Mouse (Mus musculus): ENCODE data around the gene Wwc2. TPM values are rescaled to one million over a fixed set of nuclear protein-coding genes. Genes with fewer than 3 reads are reported as not detected.
A peak's percentile ranks its signal among the peaks of the same experiment; 100 is the strongest.

The Wwc2 gene
- polyA plus RNA-seq, 1 experiment from 2014 or later: 18.3 TPM

DNA sequence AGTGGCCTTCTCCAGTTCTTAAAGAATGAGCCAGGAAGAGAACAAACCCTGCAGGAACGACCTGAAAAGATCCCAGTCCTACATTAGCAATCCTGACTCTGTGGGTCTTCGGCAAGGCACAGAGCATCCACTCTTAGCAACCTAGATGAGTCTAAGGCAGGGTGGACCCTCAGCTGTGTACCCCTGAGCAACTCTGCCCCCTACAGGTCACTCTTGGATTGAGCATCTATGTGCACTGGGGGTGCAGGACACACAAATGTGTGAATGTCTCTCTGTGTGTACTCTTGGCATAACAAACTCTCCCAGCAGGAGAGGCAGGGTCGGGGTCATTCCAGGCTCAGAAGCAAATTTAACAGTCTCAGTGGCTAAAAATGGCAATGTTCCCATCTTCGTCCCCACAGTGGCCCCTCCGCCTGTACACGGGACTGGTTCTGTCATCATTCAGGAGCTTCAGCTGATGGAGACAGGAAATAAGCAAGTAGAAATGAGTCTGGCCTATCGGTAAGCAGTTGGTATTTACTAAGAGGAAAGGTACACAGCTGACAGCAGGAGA lies 39.3 kb downstream of the Wwc2 start:
- ATAC-seq (replicated peaks; ENCODE audit: low FRiP score, low read depth) (0 out of 2 replicates have a peak, but pooled peaks have one; percentile 46), DNase-seq (ENCODE audit: low spot score) (no peak)
- Histone ChIP-seq H3K27me3 (ENCODE audit: insufficient read depth, low read length) (no peaks in the 10 kb centered on the region), H3K9me3 (replicated peaks; ENCODE audit: low read length) (no peaks in the 10 kb centered on the region), H3K36me3 (ENCODE audit: insufficient read depth, low read length) (no peaks in the 10 kb centered on the region), H3K4me1 (replicated peaks; ENCODE audit: insufficient read depth, low read length) (no peaks in the 10 kb centered on the region), H3K9ac (ENCODE audit: low read depth, low read length) (no peak overlapping the region), H3K4me2 (ENCODE audit: low read length) (no peak overlapping the region), H3K4me3 (replicated peaks; ENCODE audit: low read depth, low read length) (no peak overlapping the region), H3K27ac (no peak overlapping the region)
- 68% methylated on average over 7 of the region's 7 CpGs for WGBS
- peak; percentile 71 for TF ChIP-seq CTCF (IDR thresholded peaks at IDR 0.05; ENCODE audit: low read depth)

DNA sequence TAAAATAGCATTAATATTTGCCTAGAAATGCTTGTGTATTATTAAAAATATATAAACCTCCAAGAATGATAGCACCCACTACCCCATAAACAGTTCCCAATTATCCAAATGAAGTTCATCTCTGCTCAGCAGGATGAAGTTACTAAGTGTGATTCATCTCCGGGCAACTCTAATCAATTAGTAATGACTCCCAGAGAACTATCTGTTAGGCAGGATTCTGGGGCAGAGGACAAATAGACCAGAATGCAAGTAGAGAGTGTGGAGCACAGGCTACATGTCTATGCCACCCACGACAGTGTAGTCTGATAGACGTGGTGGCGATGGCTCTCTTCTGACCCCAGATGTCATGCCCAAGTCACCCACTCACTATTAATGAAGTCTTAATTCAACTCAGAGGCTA lies 41.9 kb downstream of the Wwc2 start:
- H3K27me3 ChIP-seq (ENCODE audit: insufficient read depth, low read length): no peaks in the 10 kb centered on the region
- 83% methylated on average over 4 of the region's 4 CpGs for WGBS
- no peaks in the 10 kb centered on the region for H3K36me3 ChIP-seq (ENCODE audit: insufficient read depth, low read length)
- no peak overlapping the region for H3K27ac ChIP-seq
- DNase-seq (ENCODE audit: low spot score): no peak
- TF ChIP-seq CTCF (IDR thresholded peaks at IDR 0.05; ENCODE audit: low read depth): no peak
- H3K4me3 ChIP-seq (replicated peaks; ENCODE audit: low read depth, low read length): no peak overlapping the region
- ATAC-seq (replicated peaks; ENCODE audit: low FRiP score, low read depth): no peak
- H3K4me1 ChIP-seq (replicated peaks; ENCODE audit: insufficient read depth, low read length): no peaks in the 10 kb centered on the region
- H3K9me3 ChIP-seq (replicated peaks; ENCODE audit: low read length): no peaks in the 10 kb centered on the region
- H3K9ac ChIP-seq (ENCODE audit: low read depth, low read length): no peak overlapping the region
- no peak overlapping the region for H3K4me2 ChIP-seq (ENCODE audit: low read length)

GRCm38 (mm10) chr8:47947672-47948618 lies 42.8 kb downstream of the Wwc2 start:
- no peaks in the 10 kb centered on the region for H3K9me3 ChIP-seq (replicated peaks; ENCODE audit: low read length)
- no peaks in the 10 kb centered on the region for H3K36me3 ChIP-seq (ENCODE audit: insufficient read depth, low read length)
- no peak overlapping the region for H3K4me3 ChIP-seq (replicated peaks; ENCODE audit: low read depth, low read length)
- WGBS: 68% methylated on average over 19 of the region's 19 CpGs
- no peaks in the 10 kb centered on the region for H3K27me3 ChIP-seq (ENCODE audit: insufficient read depth, low read length)
- no peaks in the 10 kb centered on the region for H3K4me1 ChIP-seq (replicated peaks; ENCODE audit: insufficient read depth, low read length)
- H3K4me2 ChIP-seq (ENCODE audit: low read length): no peak overlapping the region
- no peak for DNase-seq (ENCODE audit: low spot score)
- no peak for TF ChIP-seq CTCF (IDR thresholded peaks at IDR 0.05; ENCODE audit: low read depth)
- no peak for ATAC-seq (replicated peaks; ENCODE audit: low FRiP score, low read depth)
- H3K9ac ChIP-seq (ENCODE audit: low read depth, low read length): no peak overlapping the region
- no peak overlapping the region for H3K27ac ChIP-seq

DNA sequence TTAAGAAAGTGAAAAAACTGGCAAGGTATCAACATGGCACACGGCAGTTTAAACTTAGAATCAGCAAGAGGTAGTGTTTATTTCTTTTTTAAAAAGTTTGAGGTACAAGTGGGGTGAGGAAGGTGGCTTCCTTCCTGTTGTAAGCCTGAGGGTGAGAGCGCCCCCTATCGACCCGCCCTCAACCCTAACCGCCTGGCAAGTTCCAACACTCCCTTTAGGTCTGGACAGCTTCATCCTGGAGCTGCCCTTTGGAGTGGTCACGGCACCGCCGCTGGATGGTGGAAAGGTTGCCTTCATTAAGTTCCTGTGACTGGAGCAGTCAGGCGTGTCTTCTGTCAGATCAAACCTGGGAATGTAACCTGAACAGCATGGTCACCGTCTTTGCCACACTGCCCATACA lies 47.7 kb downstream of the Wwc2 start:
- TF ChIP-seq CTCF (IDR thresholded peaks at IDR 0.05; ENCODE audit: low read depth): peak; percentile 44
- 48% methylated on average over 10 of the region's 10 CpGs for WGBS
- H3K4me3 ChIP-seq (replicated peaks; ENCODE audit: low read depth, low read length): no peak overlapping the region
- no peaks in the 10 kb centered on the region for H3K27me3 ChIP-seq (ENCODE audit: insufficient read depth, low read length)
- H3K4me2 ChIP-seq (ENCODE audit: low read length): no peak overlapping the region
- H3K9me3 ChIP-seq (replicated peaks; ENCODE audit: low read length): no peaks in the 10 kb centered on the region
- DNase-seq (ENCODE audit: low spot score) (no peak), ATAC-seq (replicated peaks; ENCODE audit: low FRiP score, low read depth) (peak; percentile 62)
- H3K27ac ChIP-seq: no peak overlapping the region
- no peak overlapping the region for H3K9ac ChIP-seq (ENCODE audit: low read depth, low read length)
- H3K4me1 ChIP-seq (replicated peaks; ENCODE audit: insufficient read depth, low read length): peaks cover 17% of the 10 kb centered on the region; the same call in 1 of the 2 replicates
- no peaks in the 10 kb centered on the region for H3K36me3 ChIP-seq (ENCODE audit: insufficient read depth, low read length)

DNA sequence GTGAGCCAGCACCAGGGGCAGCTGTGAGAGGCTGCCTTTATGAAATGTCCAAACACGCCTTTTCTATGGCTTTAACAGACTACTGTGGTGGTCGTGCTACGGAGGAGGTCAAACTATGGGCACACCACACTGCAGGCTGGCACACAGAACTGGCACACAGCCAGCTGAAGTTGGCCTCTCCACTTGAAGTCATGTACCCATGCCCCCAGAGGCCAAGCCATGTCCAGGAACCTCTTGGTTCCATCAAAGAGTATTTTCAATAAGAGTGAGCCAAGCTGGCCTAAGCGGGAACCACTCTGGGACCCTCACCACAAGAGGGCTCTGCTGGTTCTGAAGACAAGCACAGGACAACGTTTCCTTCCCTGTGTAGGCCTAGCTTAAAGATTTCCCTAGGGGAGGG lies 49.7 kb downstream of the Wwc2 start:
- Histone ChIP-seq H3K9ac (ENCODE audit: low read depth, low read length) (no peak overlapping the region), H3K36me3 (ENCODE audit: insufficient read depth, low read length) (0 out of 2 replicates have a peak, but pooled peaks cover 3% of the 10 kb centered on the region), H3K9me3 (replicated peaks; ENCODE audit: low read length) (no peaks in the 10 kb centered on the region), H3K27ac (peak overlapping the region; percentile 79), H3K27me3 (ENCODE audit: insufficient read depth, low read length) (no peaks in the 10 kb centered on the region), H3K4me1 (replicated peaks; ENCODE audit: insufficient read depth, low read length) (peaks cover 19% of the 10 kb centered on the region; the same call in 1 of the 2 replicates), H3K4me2 (ENCODE audit: low read length) (no peak overlapping the region), H3K4me3 (replicated peaks; ENCODE audit: low read depth, low read length) (no peak overlapping the region)
- ATAC-seq (replicated peaks; ENCODE audit: low FRiP score, low read depth) (peak; percentile 58), DNase-seq (ENCODE audit: low spot score) (no peak)
- TF ChIP-seq CTCF (IDR thresholded peaks at IDR 0.05; ENCODE audit: low read depth): peak; percentile 46; the same call in 1 of the 2 replicates
- WGBS: 49% methylated on average over 5 of the region's 5 CpGs
